Mouse (Mus musculus) layer of hippocampus, adult 8-10 months (tissue): Measurements from ENCODE around the gene Syt6. TPM values are rescaled to one million over a fixed set of nuclear protein-coding genes. Genes with fewer than 3 reads are reported as not detected.

Source experiments
- DNase-seq, 2 experiments: peaks; one replicate each; pipeline ENCODE4 v3.0.0; 2022; ENCODE audit warnings: low spot score in 2 of 2
- microRNA-seq, 2 experiments: library from miRNA; unstranded; fragments of <30 nt; microRNA quantifications; one replicate each; pipeline ENCODE4 v1.2.0; 2022
- total RNA-seq, 4 experiments: library from RNA; stranded (reverse); gene quantifications; 2 replicates each; pipeline ENCODE4 v1.2.4; 2022

The Syt6 gene
- total RNA-seq, 4 experiments from 2014 or later = 5.9 to 7.6 (median 6.6) TPM

DNA sequence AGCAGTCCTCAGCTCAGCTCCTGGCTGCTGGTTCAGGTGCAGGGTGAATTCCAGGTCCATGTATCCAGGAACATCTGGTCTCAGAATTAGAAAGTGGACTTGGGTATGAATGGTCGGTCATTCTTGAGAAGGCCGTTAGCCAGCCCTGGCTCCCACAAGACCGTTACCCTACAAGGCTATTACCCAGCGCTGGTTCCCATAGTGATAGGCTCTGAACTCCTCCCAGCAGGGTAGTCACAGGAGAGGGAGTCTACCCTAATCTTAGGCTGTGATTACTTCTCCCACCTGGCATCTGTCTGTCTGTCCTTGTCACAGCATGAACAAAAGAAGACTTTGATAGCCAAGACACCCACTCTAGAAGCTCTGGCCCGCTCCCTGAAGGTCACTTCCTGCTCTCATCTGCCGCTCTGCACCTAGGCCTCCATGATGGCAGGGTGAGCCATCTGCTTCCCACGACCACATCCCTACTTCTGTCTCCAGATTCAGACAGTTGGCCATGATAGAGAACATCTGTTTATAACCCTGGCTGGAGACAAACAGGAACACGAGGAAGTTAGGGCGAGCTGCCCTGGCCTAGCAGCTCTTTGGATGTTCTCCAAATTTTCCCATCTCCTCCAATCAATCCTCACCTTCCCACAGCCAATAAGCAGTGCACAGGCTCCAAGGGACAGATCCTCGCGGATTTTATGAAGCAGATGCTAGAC lies 72.3 kb downstream of the Syt6 start:
- no peak for DNase-seq

DNA sequence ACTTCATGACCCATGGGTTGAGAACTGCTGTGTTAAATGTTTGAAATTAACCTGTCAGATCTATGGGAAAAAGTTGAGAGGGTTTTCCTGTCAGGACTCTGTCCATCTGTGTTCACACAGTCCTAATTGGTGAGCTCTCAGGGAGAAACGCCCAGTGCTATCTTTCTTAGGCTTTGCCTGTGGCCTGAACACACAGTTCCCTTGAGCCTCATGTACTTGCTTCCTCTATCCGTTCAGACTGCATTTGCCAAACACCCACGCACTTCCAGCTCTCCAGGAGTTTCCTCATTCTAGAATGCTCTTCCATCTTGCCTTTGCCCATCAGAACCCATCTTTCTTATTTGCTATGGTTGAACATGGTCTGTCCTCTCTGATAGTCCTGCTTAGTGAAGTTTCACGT lies 73.5 kb downstream of the Syt6 start:
- no peak for DNase-seq

DNA sequence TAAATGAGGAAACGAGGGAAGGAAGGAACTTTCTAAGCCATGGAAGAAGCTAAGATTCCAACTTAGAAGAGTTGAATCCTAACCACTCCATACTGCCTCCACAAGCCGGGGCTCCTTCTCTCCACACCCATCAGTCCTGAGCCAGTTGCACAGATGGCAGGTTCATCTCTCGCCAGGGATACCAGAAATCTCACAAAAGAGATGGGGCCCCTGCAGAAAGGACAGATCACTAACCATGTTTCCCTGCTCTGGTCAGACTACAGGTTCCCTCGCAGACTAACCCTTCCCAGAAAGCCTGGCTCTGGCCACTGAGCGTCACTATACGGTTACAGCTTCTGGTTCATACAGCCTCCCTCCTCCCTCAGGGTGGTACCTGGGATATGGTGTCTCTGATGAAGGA lies 74.7 kb downstream of the Syt6 start:
- DNase-seq = no peak

DNA sequence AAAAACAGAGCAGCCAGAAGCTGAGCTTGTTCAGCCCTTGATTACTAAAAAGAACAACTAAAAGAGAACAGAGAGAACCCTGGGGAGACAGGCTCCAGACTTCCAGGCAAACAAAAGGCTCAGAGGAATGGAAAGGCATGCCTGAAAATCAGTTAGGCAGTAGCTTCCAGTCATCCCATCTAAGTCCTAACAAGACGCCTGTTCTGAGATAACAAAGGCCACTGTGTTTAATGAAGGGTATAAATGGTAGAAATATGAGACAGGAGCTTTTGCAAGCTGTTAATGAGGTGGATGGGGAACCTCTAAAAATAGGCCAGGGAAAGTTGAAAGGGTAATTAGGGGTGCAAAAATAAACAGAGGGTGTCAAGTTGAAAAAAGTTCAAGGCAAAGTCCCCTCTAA lies 75.4 kb downstream of the Syt6 start:
- no peak for DNase-seq

DNA sequence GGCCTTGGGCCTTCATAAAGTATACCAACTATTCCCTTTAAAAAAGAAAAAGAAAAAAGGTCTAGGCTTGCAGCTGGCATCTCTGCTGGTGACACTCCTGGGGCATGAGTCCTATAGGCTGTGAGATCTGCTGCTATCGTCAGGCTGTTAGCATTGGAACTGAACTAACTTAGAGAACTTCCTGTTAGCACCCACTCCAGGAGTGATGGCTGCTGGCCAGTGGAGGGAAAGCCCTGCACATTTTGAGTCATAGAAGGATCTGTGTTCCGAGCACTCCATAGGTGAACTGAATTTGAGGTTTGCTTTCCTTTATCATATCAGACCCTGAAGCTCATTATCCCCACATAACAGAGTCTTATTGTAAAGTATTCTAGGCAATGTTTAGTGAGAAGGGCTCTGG lies 85.0 kb downstream of the Syt6 start:
- DNase-seq = no peak

DNA sequence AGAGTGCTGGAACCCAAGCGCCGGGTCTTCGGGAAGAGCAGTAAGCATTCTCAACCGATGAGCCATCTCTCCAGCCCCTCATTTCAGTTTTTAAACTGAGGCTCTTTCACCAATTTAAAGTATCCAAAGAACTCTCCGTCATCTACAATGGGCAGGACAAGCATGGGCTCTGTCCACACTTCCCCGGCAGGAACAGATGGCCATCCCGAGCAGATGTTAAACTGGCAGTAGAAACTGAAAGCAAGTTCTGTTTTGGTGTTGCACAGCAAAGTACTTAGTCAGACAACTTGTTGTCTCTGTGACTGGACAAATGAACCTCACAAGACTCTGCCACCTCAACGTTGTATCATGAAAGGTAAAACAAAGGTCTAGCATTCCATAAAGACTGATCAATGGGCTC lies 86.7 kb downstream of the Syt6 start:
- DNase-seq = peak in 1 of 2 experiments; percentile 25

DNA sequence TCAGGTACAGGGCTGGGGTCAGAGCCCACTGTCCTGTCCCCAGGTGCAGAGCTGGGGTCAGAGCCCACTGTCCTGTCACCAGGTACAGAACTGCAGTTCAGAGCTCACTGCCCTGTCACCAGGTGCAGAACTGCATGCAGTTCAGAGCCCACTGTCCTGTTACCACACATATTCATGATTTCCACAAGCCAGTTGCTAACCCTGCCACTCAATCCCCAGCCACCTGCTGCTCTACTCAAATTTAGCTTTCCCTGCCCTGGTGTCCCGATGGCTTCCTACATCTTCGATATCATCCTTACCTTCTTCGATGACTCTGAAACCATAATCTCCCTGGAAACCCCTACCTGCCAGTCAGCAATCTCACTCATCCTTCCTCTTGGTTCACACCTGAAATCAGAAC lies 88.4 kb downstream of the Syt6 start:
- no peak for DNase-seq

DNA sequence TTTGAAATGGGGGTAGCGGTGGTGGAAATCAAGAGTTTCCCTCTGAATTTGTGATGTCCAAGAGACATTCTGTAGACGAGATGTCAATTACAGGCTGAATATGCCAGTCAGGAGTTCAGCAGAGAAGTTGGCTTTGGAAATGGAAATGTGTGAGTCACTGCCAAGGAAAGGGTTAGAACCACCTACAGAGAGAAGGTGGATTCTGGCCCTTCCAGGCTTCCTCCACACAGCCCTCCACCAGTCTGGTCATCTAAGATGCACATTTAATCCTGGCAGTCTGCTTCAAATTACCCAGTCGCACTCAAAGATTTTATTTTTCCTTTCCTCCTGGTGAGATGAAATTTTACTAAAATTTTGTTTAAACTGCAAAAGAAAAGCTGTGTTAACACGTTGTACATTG lies 97.1 kb downstream of the Syt6 start:
- no peak for DNase-seq

DNA sequence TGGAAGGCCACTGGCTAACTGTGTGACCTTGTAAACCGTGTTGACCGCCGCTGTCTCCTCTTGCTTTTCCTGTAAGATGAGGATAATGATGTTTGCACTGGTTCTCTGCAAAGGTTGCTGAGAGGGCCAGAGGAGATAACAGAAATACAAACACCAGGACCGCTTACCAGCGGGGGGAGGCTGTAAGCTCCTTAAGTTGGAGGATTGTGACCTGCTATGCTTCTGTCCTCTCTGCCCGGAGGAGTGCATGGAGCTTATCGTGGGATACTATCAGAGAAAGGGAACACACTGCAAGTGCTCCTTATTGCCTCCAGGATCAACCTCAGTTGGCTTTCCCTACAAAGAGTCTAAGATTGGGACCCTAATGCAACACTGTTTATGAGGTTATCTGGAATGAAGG lies 97.7 kb downstream of the Syt6 start:
- no peak for DNase-seq

DNA sequence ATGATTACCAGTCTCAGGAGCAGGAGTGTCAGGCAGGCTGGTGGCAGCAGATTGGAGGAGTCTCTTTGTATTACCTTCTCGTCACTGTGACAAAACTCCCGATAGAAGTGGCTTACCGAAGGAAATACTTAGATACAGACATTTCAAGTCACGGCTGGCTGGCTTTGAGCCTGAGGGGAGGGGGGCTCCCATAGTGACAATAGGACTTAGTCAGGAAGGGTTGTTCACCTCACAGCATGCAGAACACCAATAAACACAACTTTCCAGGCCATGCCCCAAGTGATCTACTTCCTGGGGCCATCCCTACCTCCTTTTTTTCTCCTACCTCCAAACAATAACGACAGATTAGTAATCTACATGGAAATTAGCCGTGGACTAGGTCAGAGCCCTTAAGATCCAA lies 103.8 kb downstream of the Syt6 start:
- no peak for DNase-seq

DNA sequence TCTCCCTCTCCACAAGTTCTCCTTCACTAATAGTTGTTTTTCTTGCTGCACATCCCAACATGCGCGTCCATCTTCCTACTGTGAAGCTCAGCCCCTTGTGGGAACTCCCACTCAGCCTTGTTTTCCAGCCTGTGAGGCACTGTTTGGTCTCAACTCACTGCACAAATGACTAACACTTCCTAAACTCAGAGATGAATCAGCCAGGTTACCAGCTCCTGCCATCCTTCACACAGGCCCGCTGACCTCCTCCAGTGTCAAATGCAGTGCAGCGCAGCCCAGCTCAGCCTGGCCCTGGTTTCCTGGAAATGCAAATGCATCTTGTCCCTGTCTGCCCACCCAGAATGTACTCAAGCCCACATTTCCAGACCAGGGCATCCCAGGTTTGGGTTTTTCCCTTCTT lies 107.4 kb downstream of the Syt6 start:
- no peak for DNase-seq

DNA sequence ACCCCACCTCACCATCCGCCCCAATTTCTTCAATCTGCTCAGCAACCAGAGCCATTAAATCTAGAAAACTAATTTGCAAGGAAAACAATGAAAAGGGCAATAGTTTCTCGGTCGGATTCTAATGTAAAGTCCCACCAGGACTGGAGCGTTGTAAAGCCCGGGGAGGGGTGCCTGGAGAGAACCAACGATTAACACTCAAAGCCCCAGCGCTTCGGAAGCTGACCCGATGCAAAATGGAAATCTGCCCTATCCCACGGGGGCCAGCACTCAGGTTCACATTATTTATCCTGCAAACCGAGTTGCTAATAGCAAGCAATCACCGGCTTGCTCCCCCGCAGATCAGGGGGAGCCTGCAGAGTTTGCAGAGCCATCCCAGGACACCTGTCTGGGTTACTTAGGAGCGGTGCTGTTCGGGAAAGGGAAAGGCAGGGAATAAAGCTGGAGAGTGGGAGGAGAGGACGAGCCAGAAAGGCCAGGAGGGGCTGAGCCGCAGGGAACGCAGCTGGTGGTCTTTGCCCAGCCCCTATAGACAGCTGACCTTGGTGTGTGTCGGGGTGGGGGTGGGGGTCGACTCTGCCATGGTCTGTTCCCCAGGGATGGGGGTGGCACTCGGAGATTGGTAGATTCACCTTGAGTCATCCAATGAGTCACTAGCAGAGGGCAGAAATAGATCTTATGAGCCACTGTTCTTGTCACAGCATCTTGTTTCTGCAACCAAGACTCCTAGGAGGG lies 108.4 kb downstream of the Syt6 start:
- peak in 1 of 2 experiments; percentile 7 for DNase-seq

DNA sequence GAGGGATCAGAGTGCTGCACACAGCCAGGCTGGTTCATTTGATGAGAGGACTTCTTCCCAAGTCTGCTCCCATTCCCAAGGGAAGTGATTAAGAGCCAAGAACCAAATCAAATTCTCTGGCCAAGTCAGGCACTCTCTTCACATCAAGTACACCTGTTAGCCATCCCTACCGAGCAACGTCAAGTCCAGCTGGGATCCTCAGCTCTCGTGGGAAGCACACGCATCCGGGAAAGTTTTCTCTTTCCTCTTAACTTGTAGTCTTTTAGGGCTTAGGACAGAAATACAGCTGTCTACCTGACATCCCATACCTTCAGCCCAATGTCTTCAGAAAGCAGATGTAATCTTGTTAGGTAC lies 108.9 kb downstream of the Syt6 start:
- no peak for DNase-seq

DNA sequence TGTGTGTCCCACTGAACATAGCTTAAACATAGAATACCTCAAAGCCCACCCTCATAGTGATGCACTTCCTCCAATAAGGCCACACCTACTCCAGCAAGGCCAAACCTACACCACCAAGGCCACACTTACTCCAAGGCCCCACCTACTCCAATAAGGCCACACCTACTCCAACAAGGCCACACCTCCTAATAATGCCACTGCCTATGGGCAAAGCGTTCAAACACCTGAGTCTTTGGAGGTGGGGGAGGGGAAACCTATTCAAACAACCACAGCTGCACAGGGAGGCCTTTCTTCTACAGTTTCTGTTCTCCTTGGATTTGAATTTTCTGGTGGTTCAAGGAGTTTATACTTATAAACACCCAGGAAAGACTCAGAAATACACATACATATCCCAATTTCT lies 114.0 kb downstream of the Syt6 start:
- DNase-seq = no peak

DNA sequence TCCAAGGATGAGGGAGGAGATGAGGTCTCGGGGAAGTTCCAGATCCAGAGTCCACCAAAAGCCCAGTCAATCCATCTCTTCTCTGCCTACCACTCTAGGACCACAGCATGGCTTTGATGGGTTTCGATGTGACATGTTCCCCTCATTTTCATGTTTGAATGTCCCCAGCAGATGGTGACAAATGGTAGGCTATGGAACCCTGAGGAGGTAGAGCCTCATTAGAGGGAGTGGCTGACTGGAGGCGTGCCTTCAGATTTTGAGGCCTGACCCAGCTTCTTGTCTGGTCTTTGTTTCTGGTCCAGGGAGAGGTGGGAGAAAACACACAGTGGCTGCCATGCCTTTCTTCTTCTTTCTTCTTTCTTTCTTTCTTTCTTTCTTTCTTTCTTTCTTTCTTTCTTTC lies 115.5 kb downstream of the Syt6 start:
- DNase-seq = no peak

Small RNA genes within 50 kb of the gene (microRNA-seq; reads per million reads assigned to microRNA genes)
- gene Gm25325 = 0 reads per million in 2 experiments

Other genes starting within 250 kb of the Syt6 start
- 1 to 10 TPM in 1 of 4 experiments, under 1 TPM in 1, not detected in 2; 0.52 to 1.1 TPM for gene Atg4a-ps, start 70.8 kb downstream of the Syt6 start, total RNA-seq
- 10 to 100 TPM; 13.9 to 56.8 (median 28.8) TPM for gene Olfml3, start 162.8 kb downstream of the Syt6 start, total RNA-seq
- not detected for gene Gm10964, start 164.1 kb downstream of the Syt6 start, total RNA-seq
- 100 to 1,000 TPM; 115 to 141 (median 129) TPM for gene Hipk1, start 216.3 kb downstream of the Syt6 start, total RNA-seq
- 10 to 100 TPM in 2 of 4 experiments, 1 to 10 TPM in 2; 7.4 to 12.1 (median 9.7) TPM for gene Dclre1b, start 234.2 kb downstream of the Syt6 start, total RNA-seq
- 10 to 100 TPM; 11.4 to 14.3 (median 13.1) TPM for gene Ap4b1, start 234.3 kb downstream of the Syt6 start, total RNA-seq
- gene Gm43064, start 234.3 kb downstream of the Syt6 start, total RNA-seq = under 1 TPM in 3 of 4 experiments, not detected in 1; 0.21 to 0.83 (median 0.30) TPM